Mouse (Mus musculus) liver, embryonic 14.5 days (tissue): ENCODE results near the gene Crispld2.

ENCODE experiments used
- CTCF ChIP-seq: IDR thresholded peaks from 2 replicates; pipeline ENCODE4 v1.5.1; 2016; ENCODE audit warnings: antibody characterized with exemption, low read depth, control low read depth
- EP300 ChIP-seq: IDR thresholded peaks from 2 replicates; pipeline ENCODE4 v1.6.1; 2016; ENCODE audit warnings: antibody characterized with exemption, low read depth

GRCm38 (mm10) chr8:120038741-120039140, 46.5 kb downstream of the Crispld2 start:
- TF ChIP-seq CTCF (no peak), EP300 (no peak)
